Comparison of ENCODE assay signal across 15 mouse cellular contexts in the genomic region with DNA sequence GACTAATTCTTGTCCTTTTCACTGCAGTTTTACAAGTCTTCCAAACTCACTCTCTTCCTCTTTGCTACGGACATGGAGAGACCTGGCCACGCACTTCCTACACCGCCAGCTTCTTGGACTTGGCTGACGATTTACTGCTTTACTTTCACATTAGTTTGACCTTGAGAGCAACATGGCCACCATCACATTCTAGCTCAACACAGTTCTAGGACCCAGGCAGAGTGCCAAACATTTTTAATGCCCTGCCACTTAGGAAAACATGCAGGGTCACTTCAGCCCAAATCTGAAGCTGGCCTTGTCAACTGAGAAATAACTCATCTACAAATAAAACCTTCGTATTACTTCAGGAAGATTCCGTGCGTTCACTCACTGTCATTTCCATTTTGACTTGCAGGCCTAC. TPM values are rescaled to one million over a fixed set of nuclear protein-coding genes. Genes with fewer than 3 reads are reported as not detected.
DNase-seq lines count a peak whose midpoint lies in the region; ATAC-seq and TF ChIP-seq lines count a peak whose summit lies in the region.
"Had no signal": no experiment of that assay in that cellular context is flagged by ENCODE, and none has a peak within 500 bp of the region (broad histone marks: within the 10 kb centered on the region; RNA-seq: fewer than 3 reads in every experiment).

No protein-coding gene starts in this region.

- DNase-seq in 416B (ENCODE audit: low read depth) (peak; percentile 32), adipocyte (ENCODE audit: low spot score) (peak; percentile 38)
- peak; percentile 64 for DNase-seq in heart, postnatal 4 days
- no peak for DNase-seq in urinary bladder, postnatal 4 days (ENCODE audit: low spot score in 2 of 2)
- no peak for DNase-seq in liver, postnatal 0 days
- DNase-seq in layer of hippocampus, adult 8-10 months (ENCODE audit: low spot score in 2 of 2), result no peak
- DNase-seq: cerebellum, postnatal 25 days; gastrocnemius, postnatal 14 days; right cerebral cortex, postnatal 4 days had no signal

- 88% methylated on average over 7 of the region's 7 CpGs for WGBS in heart, embryonic 11.5 days (ENCODE audit: insufficient replicate concordance)
- 87% methylated on average over 7 of the region's 7 CpGs for WGBS in liver, postnatal 0 days (ENCODE audit: insufficient replicate concordance)

- ATAC-seq in heart, embryonic 11.5 days (replicated peaks; ENCODE audit: insufficient number of reproducible peaks, low FRiP score, low TSS enrichment), result no peak
- ATAC-seq in liver, postnatal 0 days, result no peak
- ATAC-seq: liver, embryonic 12.5 days; lung, postnatal 0 days had no signal

- H3K9ac ChIP-seq in heart, embryonic 11.5 days (ENCODE audit: low read depth, low read length), result no peak overlapping the region
- no peak overlapping the region for H3K9ac ChIP-seq in liver, postnatal 0 days (replicated peaks)
- H3K9ac ChIP-seq: hindbrain, embryonic 14.5 days; liver, embryonic 12.5 days had no signal

- H3K9me3 ChIP-seq in heart, embryonic 11.5 days (replicated peaks; ENCODE audit: control insufficient read depth, low read length), result no peaks in the 10 kb centered on the region
- H3K9me3 ChIP-seq in liver, postnatal 0 days (ENCODE audit: low read length), result no peaks in the 10 kb centered on the region
- H3K9me3 ChIP-seq: embryonic facial prominence, embryonic 10.5 days; liver, embryonic 12.5 days had no signal

- TF ChIP-seq EP300 in liver, postnatal 0 days (IDR thresholded peaks at IDR 0.05; ENCODE audit: low read depth), result no peak

- TF ChIP-seq CTCF in liver, postnatal 0 days (IDR thresholded peaks at IDR 0.05; ENCODE audit: low read depth), result no peak

- peaks cover 35% of the 10 kb centered on the region for H3K36me3 ChIP-seq in heart, embryonic 11.5 days (ENCODE audit: control insufficient read depth, insufficient read depth, low read length)
- H3K36me3 ChIP-seq in liver, postnatal 0 days (replicated peaks; ENCODE audit: insufficient read depth, low read length), result peaks cover 83% of the 10 kb centered on the region

- peak overlapping the region; percentile 64; the same call in 1 of the 2 replicates for H3K27ac ChIP-seq in heart, embryonic 11.5 days (ENCODE audit: low read depth, low read length)
- H3K27ac ChIP-seq in liver, postnatal 0 days (ENCODE audit: low read depth), result no peak overlapping the region
- H3K27ac ChIP-seq: embryonic facial prominence, embryonic 10.5 days; hindbrain, embryonic 14.5 days; liver, embryonic 12.5 days had no signal

- H3K27me3 ChIP-seq in heart, embryonic 11.5 days (ENCODE audit: control insufficient read depth, insufficient read depth, low read length), result no peaks in the 10 kb centered on the region
- H3K27me3 ChIP-seq in liver, postnatal 0 days (ENCODE audit: insufficient read depth, low read length), result no peaks in the 10 kb centered on the region
- H3K27me3 ChIP-seq: CH12.LX; liver, embryonic 12.5 days had no signal

- H3K4me3 ChIP-seq in heart, embryonic 11.5 days (ENCODE audit: low read depth, low read length), result no peak overlapping the region
- no peak overlapping the region for H3K4me3 ChIP-seq in liver, postnatal 0 days (ENCODE audit: low read depth, low read length)
- H3K4me3 ChIP-seq: embryonic facial prominence, embryonic 10.5 days; liver, embryonic 12.5 days had no signal

- H3K4me1 ChIP-seq in heart, embryonic 11.5 days (ENCODE audit: control insufficient read depth, insufficient read depth, low read length), result no peaks in the 10 kb centered on the region
- H3K4me1 ChIP-seq in liver, postnatal 0 days (ENCODE audit: insufficient read depth), result 0 out of 2 replicates have a peak, but pooled peaks cover 5% of the 10 kb centered on the region
- H3K4me1 ChIP-seq: embryonic facial prominence, embryonic 10.5 days had no signal

- H3K4me2 ChIP-seq in heart, embryonic 11.5 days, result no peak overlapping the region
- no peak overlapping the region for H3K4me2 ChIP-seq in liver, postnatal 0 days (ENCODE audit: low read depth, low read length)
- H3K4me2 ChIP-seq: hindbrain, embryonic 14.5 days; liver, embryonic 12.5 days had no signal

RNA-seq across cellular contexts. Expression of gene Rfwd3, which starts 8.3 kb away (rescaled TPM):
- polyA plus RNA-seq in heart, embryonic 11.5 days (2014; fragmentation: Nextera tagmentation; extraction: Ambion mirVana), result 43.8 and 46.6 TPM in 2 replicates
- 10 to 100 TPM; 28.4 to 30.5 TPM for total RNA-seq in heart, postnatal 4 days (2021)
- 14.5 and 17.6 TPM in 2 replicates for polyA plus RNA-seq in liver, postnatal 0 days (2015; fragmentation: Nextera tagmentation; extraction: Ambion mirVana)
- total RNA-seq in layer of hippocampus, adult 8-10 months (2022), result 10 to 100 TPM; 21.7 to 24.5 (median 22.6) TPM

RNA-seq across cellular contexts. Expression of gene Glg1, which starts 32.7 kb away (rescaled TPM):
- polyA plus RNA-seq in heart, embryonic 11.5 days (2014; fragmentation: Nextera tagmentation; extraction: Ambion mirVana), result 61.3 and 74.9 TPM in 2 replicates
- 100 to 1,000 TPM; 107 TPM for total RNA-seq in heart, postnatal 4 days (2021)
- 10.8 and 13.0 TPM in 2 replicates for polyA plus RNA-seq in liver, postnatal 0 days (2015; fragmentation: Nextera tagmentation; extraction: Ambion mirVana)
- total RNA-seq in layer of hippocampus, adult 8-10 months (2022), result 100 to 1,000 TPM; 133 to 146 (median 138) TPM

RNA-seq across cellular contexts. Expression of gene Mlkl, which starts 46.2 kb away (rescaled TPM):
- 1.7 and 2.6 TPM in 2 replicates for polyA plus RNA-seq in heart, embryonic 11.5 days (2014; fragmentation: Nextera tagmentation; extraction: Ambion mirVana)
- 1 to 10 TPM; 4.3 to 4.7 TPM for total RNA-seq in heart, postnatal 4 days (2021)
- polyA plus RNA-seq in liver, postnatal 0 days (2015; fragmentation: Nextera tagmentation; extraction: Ambion mirVana), result 4.7 and 5.2 TPM in 2 replicates
- 1 to 10 TPM in 1 of 4 experiments, under 1 TPM in 2, not detected in 1; 0.54 to 1.2 (median 0.85) TPM for total RNA-seq in layer of hippocampus, adult 8-10 months (2022)

Comparison
In these comparisons a context has a peak if more than half of its experiments do, and no peak if none do; other contexts are left out.
1. DNase-seq: peak in 416B (single experiment), adipocyte (single experiment) and heart, postnatal 4 days (single experiment); none in urinary bladder, postnatal 4 days (0 of 2), liver, postnatal 0 days (single experiment) and layer of hippocampus, adult 8-10 months (0 of 2).